Mouse (Mus musculus): Measurements from ENCODE around the gene Abca7. TPM values are rescaled to one million over a fixed set of nuclear protein-coding genes. Genes with fewer than 3 reads are reported as not detected.

The Abca7 gene
- polyA plus RNA-seq, 1 experiment, result 79.5 TPM

- H3K27ac ChIP-seq (ENCODE audit: control insufficient read depth, insufficient read depth, low read length), result peak overlapping the region; percentile 88
- 78% methylated on average over 4 of the region's 4 CpGs for WGBS
- H3K36me3 ChIP-seq (ENCODE audit: control insufficient read depth, insufficient read depth, low read length), result peaks cover 90% of the 10 kb centered on the region
- TF ChIP-seq POLR2A (IDR thresholded peaks at IDR 0.05; ENCODE audit: control insufficient read depth, extremely low read depth, insufficient read depth, low read length, poor library complexity) (no peak), CTCF (IDR thresholded peaks at IDR 0.05; ENCODE audit: borderline replicate concordance, control insufficient read depth, extremely low read depth, insufficient read depth, low read length, poor library complexity) (no peak)
- no peak overlapping the region for H3K4me3 ChIP-seq (ENCODE audit: control insufficient read depth, insufficient read depth, low read length)
- peak; percentile 29 for DNase-seq
- H3K27me3 ChIP-seq (ENCODE audit: control insufficient read depth, insufficient read depth, low read length), result no peaks in the 10 kb centered on the region
- peaks cover 54% of the 10 kb centered on the region for H3K4me1 ChIP-seq (replicated peaks; ENCODE audit: control insufficient read depth, insufficient read depth, low read length)
These were observed 28.7 kb downstream of the Abca7 start for GRCm38 (mm10) chr10:80025044-80025347.

DNA sequence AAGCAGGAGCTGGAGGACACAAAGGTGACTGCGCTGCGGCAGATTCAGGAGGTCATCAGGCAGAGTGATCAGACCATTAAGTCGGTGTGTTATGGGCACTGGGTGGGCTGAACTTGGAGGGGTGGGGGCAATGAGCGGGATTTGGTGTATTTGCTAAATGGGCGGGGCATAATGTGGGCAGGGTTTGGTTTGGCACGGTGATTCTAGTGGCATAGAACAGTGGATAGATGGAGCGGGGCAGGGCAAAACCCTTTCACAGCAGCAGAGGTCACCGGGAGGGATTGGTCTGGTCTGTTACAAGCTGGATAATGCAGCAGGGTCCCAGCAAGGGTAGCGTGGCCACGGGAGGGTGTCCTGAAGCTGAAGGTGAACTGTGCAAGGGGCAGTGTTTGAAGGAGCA is 29.2 kb downstream of the Abca7 start:
- DNase-seq, result no peak
- WGBS, result 90% methylated on average over 10 of the region's 10 CpGs
- H3K4me1 ChIP-seq (replicated peaks; ENCODE audit: control insufficient read depth, insufficient read depth, low read length), result peaks cover 49% of the 10 kb centered on the region
- H3K27me3 ChIP-seq (ENCODE audit: control insufficient read depth, insufficient read depth, low read length), result no peaks in the 10 kb centered on the region
- H3K4me3 ChIP-seq (ENCODE audit: control insufficient read depth, insufficient read depth, low read length), result no peak overlapping the region
- TF ChIP-seq POLR2A (IDR thresholded peaks at IDR 0.05; ENCODE audit: control insufficient read depth, extremely low read depth, insufficient read depth, low read length, poor library complexity), result no peak
- no peak for TF ChIP-seq CTCF (IDR thresholded peaks at IDR 0.05; ENCODE audit: borderline replicate concordance, control insufficient read depth, extremely low read depth, insufficient read depth, low read length, poor library complexity)
- H3K36me3 ChIP-seq (ENCODE audit: control insufficient read depth, insufficient read depth, low read length), result peaks cover 90% of the 10 kb centered on the region
- H3K27ac ChIP-seq (ENCODE audit: control insufficient read depth, insufficient read depth, low read length), result no peak overlapping the region

GRCm38 (mm10) chr10:80025889-80026288 is 29.6 kb downstream of the Abca7 start:
- Histone ChIP-seq H3K36me3 (ENCODE audit: control insufficient read depth, insufficient read depth, low read length) (peaks cover 90% of the 10 kb centered on the region), H3K27me3 (ENCODE audit: control insufficient read depth, insufficient read depth, low read length) (no peaks in the 10 kb centered on the region), H3K4me3 (ENCODE audit: control insufficient read depth, insufficient read depth, low read length) (no peak overlapping the region), H3K27ac (ENCODE audit: control insufficient read depth, insufficient read depth, low read length) (no peak overlapping the region), H3K4me1 (replicated peaks; ENCODE audit: control insufficient read depth, insufficient read depth, low read length) (peaks cover 49% of the 10 kb centered on the region)
- WGBS, result 84% methylated on average over 12 of the region's 12 CpGs
- no peak for TF ChIP-seq POLR2A (IDR thresholded peaks at IDR 0.05; ENCODE audit: control insufficient read depth, extremely low read depth, insufficient read depth, low read length, poor library complexity)
- no peak for TF ChIP-seq CTCF (IDR thresholded peaks at IDR 0.05; ENCODE audit: borderline replicate concordance, control insufficient read depth, extremely low read depth, insufficient read depth, low read length, poor library complexity)
- peak; percentile 47 for DNase-seq

DNA sequence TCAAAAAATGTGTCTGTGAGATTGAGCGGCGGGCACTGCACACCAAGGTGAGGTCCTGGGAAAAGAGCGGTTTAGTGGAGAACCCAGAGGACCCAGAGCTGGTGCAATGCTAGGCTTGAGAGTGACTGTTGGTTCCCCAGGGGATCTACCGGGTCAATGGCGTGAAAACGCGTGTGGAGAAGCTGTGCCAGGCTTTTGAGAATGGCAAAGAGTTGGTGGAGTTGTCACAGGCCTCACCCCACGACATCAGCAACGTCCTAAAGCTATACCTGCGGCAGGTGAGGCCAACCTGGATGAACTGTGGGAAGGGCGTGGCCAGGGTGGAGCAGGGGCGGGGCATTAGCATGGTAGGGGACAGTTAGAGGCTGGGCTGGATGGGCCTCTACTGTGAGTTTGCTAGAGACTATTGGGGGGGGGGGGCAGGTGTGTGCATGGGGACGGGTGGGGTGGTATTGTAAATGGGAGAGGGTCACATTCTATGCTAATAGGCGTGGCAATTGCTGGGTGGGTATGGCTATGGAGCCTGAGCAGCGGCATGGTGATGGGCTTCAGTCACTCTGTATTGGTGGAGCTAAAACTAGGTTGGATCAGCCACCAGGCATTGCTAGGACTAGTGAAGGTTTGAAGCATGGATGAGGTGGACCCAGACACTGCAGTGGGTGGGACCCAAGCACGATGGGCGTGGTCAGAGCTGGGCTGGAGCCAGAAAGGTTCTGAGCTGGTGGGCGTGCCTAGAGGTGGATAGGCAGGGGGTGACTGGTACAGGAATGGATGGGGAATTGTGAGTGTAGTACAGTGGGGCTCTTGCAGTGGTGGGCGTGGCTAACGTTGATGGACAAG is 31.6 kb downstream of the Abca7 start:
- Histone ChIP-seq H3K27me3 (ENCODE audit: control insufficient read depth, insufficient read depth, low read length) (no peaks in the 10 kb centered on the region), H3K36me3 (ENCODE audit: control insufficient read depth, insufficient read depth, low read length) (peaks cover 86% of the 10 kb centered on the region), H3K27ac (ENCODE audit: control insufficient read depth, insufficient read depth, low read length) (no peak overlapping the region), H3K4me3 (ENCODE audit: control insufficient read depth, insufficient read depth, low read length) (no peak overlapping the region), H3K4me1 (replicated peaks; ENCODE audit: control insufficient read depth, insufficient read depth, low read length) (peaks cover 36% of the 10 kb centered on the region)
- 90% methylated on average over 20 of the region's 20 CpGs for WGBS
- TF ChIP-seq POLR2A (IDR thresholded peaks at IDR 0.05; ENCODE audit: control insufficient read depth, extremely low read depth, insufficient read depth, low read length, poor library complexity), result no peak
- TF ChIP-seq CTCF (IDR thresholded peaks at IDR 0.05; ENCODE audit: borderline replicate concordance, control insufficient read depth, extremely low read depth, insufficient read depth, low read length, poor library complexity), result no peak
- DNase-seq, result no peak

DNA sequence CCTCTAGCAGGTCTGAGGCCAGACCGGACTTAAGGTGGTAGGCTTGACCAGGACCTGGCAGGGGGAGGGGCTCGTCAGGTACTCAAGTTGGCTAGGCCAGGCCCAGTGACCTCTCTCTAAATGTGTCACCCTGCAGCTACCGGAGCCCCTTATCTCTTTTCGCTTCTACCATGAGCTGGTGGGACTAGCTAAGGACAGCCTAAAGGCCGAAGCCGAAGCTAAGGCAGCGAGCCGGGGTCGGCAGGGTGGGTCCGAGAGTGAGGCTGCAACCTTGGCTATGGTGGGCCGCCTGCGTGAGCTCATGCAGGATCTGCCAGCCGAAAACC is 32.2 kb downstream of the Abca7 start:
- DNase-seq, result no peak
- WGBS, result over 99% methylated on average over 13 of the region's 13 CpGs
- H3K27me3 ChIP-seq (ENCODE audit: control insufficient read depth, insufficient read depth, low read length), result no peaks in the 10 kb centered on the region
- peaks cover 35% of the 10 kb centered on the region for H3K4me1 ChIP-seq (replicated peaks; ENCODE audit: control insufficient read depth, insufficient read depth, low read length)
- H3K27ac ChIP-seq (ENCODE audit: control insufficient read depth, insufficient read depth, low read length), result no peak overlapping the region
- peaks cover 80% of the 10 kb centered on the region for H3K36me3 ChIP-seq (ENCODE audit: control insufficient read depth, insufficient read depth, low read length)
- TF ChIP-seq CTCF (IDR thresholded peaks at IDR 0.05; ENCODE audit: borderline replicate concordance, control insufficient read depth, extremely low read depth, insufficient read depth, low read length, poor library complexity), result no peak
- TF ChIP-seq POLR2A (IDR thresholded peaks at IDR 0.05; ENCODE audit: control insufficient read depth, extremely low read depth, insufficient read depth, low read length, poor library complexity), result no peak
- H3K4me3 ChIP-seq (ENCODE audit: control insufficient read depth, insufficient read depth, low read length), result no peak overlapping the region

- 81% methylated on average over 8 of the region's 9 CpGs for WGBS
- Histone ChIP-seq H3K4me3 (ENCODE audit: control insufficient read depth, insufficient read depth, low read length) (no peak overlapping the region), H3K27ac (ENCODE audit: control insufficient read depth, insufficient read depth, low read length) (no peak overlapping the region), H3K4me1 (replicated peaks; ENCODE audit: control insufficient read depth, insufficient read depth, low read length) (peaks cover 24% of the 10 kb centered on the region), H3K27me3 (ENCODE audit: control insufficient read depth, insufficient read depth, low read length) (no peaks in the 10 kb centered on the region), H3K36me3 (ENCODE audit: control insufficient read depth, insufficient read depth, low read length) (peaks cover 72% of the 10 kb centered on the region)
- no peak for DNase-seq
- TF ChIP-seq CTCF (IDR thresholded peaks at IDR 0.05; ENCODE audit: borderline replicate concordance, control insufficient read depth, extremely low read depth, insufficient read depth, low read length, poor library complexity) (no peak), POLR2A (IDR thresholded peaks at IDR 0.05; ENCODE audit: control insufficient read depth, extremely low read depth, insufficient read depth, low read length, poor library complexity) (no peak)
These were observed 33.9 kb downstream of the Abca7 start for GRCm38 (mm10) chr10:80030191-80030590.
